Mouse (Mus musculus) liver, adult (tissue): ENCODE results near the gene Kbtbd2.

ENCODE experiments used
- GATA4 ChIP-seq: IDR thresholded peaks from 2 replicates; pipeline ENCODE4 v1.6.1; 2014; ENCODE audit warnings: mild to moderate bottlenecking, low read length; ENCODE audit not compliant: insufficient replicate concordance

Gene Kbtbd2

DNA sequence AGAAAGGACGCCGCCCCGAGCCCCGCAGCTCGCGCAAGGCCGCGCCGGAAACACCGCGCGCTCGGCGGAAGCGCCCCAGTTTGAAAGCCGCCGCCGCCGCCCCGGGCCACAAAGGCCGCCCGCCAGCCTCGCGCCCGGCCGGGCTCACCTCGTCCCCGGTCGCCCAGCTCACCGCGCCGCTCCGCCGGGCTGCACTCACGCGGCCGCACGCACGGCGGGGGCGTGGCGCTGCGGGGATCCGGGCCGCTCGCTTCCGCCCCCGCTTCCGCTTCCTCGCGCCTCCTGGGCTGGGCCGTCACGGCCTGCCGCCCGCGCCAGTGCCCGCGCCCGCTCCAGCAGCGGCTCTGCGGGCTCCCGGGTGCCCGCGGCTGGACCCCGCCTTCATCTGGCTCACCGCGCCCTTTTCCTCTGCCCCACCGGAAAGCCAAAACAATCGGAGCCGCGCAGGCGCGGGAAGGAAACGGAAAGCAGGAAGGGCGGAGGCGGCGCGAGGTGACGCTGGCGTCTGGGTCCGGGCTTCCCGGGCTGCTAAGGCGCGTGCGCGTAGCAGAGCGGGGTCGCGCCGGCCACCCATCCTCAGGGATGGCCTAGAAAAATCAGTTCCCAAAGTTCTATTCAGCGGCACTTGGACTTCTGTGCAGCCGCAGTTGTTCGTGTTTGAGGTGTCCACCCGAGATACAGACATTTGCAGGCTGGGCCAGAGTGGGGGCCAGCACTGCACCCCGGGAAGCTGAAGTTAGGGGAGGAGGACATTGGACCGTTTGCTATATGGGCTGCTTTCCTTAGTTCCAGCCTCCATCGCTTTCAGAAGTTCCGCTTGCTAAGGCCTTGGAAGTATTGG is at the start of gene Kbtbd2:
Gene Kbtbd2, minus strand, starts transcription at position 503 of the 841 bp plus-strand sequence.
- TF ChIP-seq GATA4 = no peak; the same call in 1 of the 2 replicates

DNA sequence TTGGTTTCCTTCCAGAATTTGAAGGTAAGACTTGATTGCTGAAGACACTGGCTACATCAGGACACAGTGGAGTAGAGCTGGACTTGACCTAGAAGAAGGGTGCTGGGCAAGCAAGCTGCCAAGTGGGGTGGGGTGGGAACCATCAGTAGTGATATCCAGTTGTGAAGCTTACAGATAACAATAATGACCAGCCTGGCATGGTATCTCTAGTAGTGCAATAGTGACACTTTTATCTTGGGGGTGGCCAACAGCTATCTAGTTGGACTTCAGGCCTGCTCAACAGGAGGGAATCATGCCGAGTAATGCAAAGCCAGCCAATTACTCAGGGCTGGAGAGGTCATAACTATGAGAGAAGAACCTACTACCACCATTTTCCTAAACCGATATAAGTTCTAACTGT is 46.8 kb upstream of the Kbtbd2 start:
- no peak for TF ChIP-seq GATA4

GRCm38 (mm10) chr6:56843229-56843628 is 45.6 kb upstream of the Kbtbd2 start:
- no peak for TF ChIP-seq GATA4

- TF ChIP-seq GATA4 = no peak
These were observed 40.0 kb upstream of the Kbtbd2 start for GRCm38 (mm10) chr6:56837621-56838020.

DNA sequence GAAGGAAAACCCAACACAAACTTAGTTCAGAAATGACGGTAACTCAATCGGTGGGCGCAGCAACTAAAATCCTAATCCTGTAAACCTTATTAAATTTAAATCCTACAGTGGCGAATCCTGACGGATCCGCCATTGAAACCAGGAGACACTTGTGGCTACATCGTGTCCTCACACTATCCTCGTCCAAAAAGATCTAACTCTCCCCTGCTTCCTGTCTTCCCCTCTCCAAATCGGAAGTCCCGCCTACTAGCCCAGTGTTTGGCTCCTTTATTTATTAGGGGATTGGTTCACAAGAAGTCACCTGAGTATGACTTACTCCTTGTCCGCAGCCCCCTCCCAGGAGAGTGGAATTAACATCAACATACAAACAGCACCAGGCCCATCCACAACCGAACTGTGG is 39.6 kb upstream of the Kbtbd2 start:
- TF ChIP-seq GATA4 = no peak

DNA sequence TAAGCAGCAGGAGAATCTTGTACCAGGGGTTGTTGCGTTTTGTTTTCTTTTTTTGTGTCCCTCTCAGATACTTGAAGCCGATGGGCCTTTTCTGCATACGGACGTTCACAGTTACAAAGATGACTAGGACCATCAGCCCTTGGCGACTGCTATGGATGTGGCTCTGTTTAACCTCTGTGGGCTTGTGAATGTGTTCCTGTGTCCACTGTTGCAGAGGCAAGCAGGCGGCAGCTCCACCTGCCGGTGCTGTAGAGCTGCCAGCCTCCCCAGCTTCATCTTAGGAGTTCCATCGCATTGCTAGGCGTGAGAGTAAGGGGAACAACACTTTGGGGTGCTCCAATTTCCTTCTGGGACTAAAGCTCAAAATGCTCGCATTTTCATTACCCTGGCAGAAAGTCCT is 37.9 kb upstream of the Kbtbd2 start:
- no peak for TF ChIP-seq GATA4

GRCm38 (mm10) chr6:56834769-56835168 is 37.2 kb upstream of the Kbtbd2 start:
- TF ChIP-seq GATA4 = no peak

GRCm38 (mm10) chr6:56832830-56833229 is 35.2 kb upstream of the Kbtbd2 start:
- TF ChIP-seq GATA4 = no peak

- TF ChIP-seq GATA4 = no peak
These were observed 34.8 kb upstream of the Kbtbd2 start for GRCm38 (mm10) chr6:56832407-56832796.

DNA sequence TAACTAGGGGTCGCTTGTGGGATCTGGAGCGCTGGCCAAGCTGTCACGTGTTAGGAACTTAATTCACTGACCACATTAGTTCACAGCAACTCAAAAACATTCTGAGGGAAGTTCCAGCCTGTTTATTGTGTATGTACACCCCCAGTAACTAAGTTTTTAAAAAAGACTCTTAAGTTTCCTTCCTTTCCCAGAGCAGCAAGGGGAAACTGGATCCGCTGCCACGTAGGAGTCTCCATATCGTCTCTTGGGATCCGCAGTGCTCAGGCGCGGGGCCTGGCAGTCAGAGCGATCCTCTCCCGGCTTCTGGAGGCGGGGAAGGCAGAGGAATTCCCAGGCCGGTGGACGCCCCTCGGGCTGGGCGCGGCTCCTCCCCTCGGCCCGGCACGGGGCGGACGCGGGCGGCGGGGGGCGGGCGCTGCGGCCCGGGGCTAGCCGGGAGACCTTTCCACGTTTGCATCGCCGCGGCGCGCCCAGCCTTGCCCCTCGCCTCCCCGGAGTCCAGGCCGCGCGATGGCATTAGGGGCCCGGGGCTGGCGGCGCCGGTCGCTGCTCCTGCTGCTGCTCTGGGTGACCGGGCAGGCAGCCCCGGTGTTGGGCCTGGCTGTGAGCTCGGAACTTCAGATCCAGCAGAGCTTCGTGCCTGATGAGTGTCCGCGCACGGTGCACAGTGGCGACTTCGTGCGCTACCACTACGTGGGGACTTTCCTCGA is 34.2 kb upstream of the Kbtbd2 start, which contains the start of gene Fkbp9:
Gene Fkbp9, plus strand, starts transcription at position 363 of the 710 bp plus-strand sequence.
- no peak for TF ChIP-seq GATA4

- no peak for TF ChIP-seq GATA4
These were observed 28.0 kb upstream of the Kbtbd2 start for GRCm38 (mm10) chr6:56825657-56826056.

DNA sequence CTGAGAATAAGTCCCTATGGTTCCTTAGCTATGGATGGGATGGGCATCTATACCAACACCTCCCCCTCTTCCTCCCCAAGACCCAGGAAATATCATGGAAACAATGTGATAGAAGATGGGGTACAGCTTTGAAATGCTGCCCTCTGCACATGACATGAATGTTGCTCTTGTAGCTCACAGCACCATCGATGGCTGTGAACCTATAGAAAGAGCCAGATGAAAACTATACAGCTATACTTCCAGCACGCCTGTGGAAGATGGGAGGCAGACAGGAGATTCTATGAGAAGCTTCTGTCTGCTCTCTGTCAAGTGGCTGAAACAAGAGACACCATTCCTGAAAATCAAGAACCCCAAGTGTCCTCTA is 21.5 kb upstream of the Kbtbd2 start:
- no peak for TF ChIP-seq GATA4

DNA sequence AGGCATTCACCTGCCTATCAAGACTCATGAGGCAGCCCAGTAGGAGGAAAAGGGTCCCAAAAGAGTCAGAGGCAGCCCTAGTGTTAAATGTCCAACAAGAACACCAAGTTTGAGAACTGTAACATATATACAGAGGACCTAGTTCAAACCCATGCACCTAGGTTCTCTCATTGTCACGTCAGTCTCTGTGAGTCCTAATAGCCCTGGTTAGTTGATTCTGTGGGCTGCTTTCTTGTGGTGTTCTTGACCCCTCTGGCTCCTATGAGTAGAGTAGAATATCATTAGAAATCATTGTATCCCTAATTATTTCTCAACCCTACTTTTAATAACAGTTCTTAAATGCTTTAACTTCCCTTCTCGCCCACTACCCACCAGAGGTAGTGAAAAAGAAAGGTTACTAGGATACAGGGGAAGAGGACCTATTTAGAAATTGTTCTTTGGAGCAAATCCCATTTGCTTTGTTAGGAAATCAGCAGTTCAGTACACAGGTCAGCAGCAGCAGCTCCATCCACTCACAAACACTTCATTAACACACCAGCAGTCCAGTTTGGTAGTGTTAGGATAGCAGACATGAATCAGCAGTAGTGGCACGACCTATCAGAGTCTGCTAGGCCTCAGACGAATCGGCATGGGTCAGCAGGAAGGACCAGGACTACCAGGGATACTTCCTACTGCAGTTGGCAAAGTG is 21.0 kb upstream of the Kbtbd2 start:
- TF ChIP-seq GATA4 = no peak

DNA sequence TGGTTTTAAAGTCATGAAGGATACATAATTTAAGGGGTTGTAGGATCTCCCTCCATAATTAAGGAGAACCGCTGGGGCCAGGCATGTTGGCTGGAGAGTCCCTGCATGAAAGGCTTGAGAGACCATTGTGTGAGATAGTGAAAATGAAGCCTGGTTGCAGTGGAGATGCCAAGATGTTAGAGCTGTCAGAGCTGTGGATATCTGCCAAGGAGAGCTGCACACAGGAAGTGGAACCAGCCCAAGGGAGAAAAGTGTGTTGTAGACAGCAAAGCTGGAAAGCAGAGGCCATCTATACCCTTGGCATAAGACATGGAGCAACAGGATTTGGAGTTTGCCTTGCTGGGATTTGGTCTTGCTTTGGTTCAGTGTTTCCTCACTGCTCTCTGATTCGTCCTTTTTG is 15.7 kb upstream of the Kbtbd2 start:
- no peak for TF ChIP-seq GATA4

- TF ChIP-seq GATA4 = no peak
These were observed 11.0 kb upstream of the Kbtbd2 start for GRCm38 (mm10) chr6:56808656-56809055.

DNA sequence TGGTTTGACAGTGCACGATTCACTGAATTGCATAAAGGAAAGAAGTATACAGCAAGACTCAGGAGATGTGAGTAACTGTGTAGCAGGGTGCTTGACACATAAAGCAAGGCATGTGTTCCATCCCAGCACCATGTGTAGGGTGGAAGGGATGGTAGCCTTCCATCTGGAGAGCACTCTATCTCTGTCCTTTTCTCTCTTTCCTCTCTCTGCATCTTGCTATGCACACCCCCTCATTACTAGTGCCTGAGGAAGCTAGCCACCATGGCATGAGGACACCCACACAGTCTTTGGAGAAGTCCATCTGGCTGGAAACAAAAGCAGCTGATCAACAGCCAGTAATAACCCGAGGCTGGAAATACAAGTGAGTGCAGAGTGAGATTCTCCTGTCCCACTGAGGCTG is 8.6 kb upstream of the Kbtbd2 start:
- no peak for TF ChIP-seq GATA4
